34 mouse cellular contexts compared by ENCODE assay signal in the genomic region with DNA sequence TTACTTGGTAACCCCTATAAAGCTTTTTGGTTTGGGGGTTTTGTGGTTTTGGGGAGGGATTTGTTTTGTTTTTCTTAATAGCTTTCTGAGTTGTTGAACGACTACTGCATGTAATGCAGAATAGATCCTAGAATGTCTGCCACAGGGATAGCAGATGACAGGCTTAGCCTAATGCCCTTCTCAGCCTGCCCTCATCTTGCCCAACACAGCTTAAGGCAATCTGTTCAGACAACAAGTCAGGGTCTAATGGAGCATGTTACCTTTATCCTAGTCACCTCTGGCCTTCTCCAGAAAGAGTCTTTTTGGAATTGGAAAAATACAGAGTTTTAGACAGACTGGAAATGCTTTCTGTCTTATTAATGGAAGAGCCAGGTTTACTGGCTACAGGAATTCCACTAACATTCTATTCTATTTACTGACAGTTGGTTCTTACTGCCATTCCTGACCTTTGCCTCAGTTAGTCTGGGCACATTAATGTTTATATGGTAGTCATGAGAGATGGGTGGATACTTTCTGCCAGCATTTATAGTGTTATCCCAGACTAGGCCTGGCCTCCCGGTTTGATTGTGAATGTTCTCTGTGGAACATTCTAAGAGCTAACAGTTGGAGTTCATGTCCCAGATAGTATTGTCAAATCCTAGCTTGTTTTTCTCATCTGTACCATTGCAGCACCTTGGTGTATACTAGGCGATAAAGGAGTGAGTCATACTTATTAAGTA. TPM values are rescaled to one million over a fixed set of nuclear protein-coding genes. Genes with fewer than 3 reads are reported as not detected.
DNase-seq lines count a peak whose midpoint lies in the region; TF ChIP-seq lines count a peak whose summit lies in the region.
"Had no signal": no experiment of that assay in that cellular context is flagged by ENCODE, and none has a peak within 500 bp of the region (broad histone marks: within the 10 kb centered on the region; RNA-seq: fewer than 3 reads in every experiment).

No protein-coding gene starts in this region.

- TF ChIP-seq POLR2A in testis, adult 2 months (IDR thresholded peaks at IDR 0.05; ENCODE audit: control insufficient read depth, low read depth, low read length) = no peak

- H3K27me3 ChIP-seq in testis, adult 2 months (ENCODE audit: control insufficient read depth, insufficient read depth, low read length) = no peaks in the 10 kb centered on the region
- no peaks in the 10 kb centered on the region for H3K27me3 ChIP-seq in limb, embryonic 10.5 days (ENCODE audit: low read depth, poor library complexity, severe bottlenecking)
- H3K27me3 ChIP-seq: CH12.LX; embryonic facial prominence, embryonic 13.5 days; hindbrain, embryonic 13.5 days; limb, embryonic 15.5 days; megakaryocyte, embryonic 14.5 days; midbrain, embryonic 12.5 days; neural tube, embryonic 12.5 days had no signal

- 0 out of 2 replicates have a peak, but pooled peaks cover 2% of the 10 kb centered on the region for H3K36me3 ChIP-seq in testis, adult 2 months (ENCODE audit: control insufficient read depth, insufficient read depth, low read length)
- H3K36me3 ChIP-seq in limb, embryonic 10.5 days = peaks cover 41% of the 10 kb centered on the region

- H3K4me1 ChIP-seq in testis, adult 2 months (ENCODE audit: control insufficient read depth, insufficient read depth, low read length) = no peaks in the 10 kb centered on the region; the same call in 1 of the 2 replicates
- H3K4me1 ChIP-seq in limb, embryonic 10.5 days = no peaks in the 10 kb centered on the region
- H3K4me1 ChIP-seq: embryonic facial prominence, embryonic 13.5 days; hindbrain, embryonic 13.5 days; limb, embryonic 15.5 days; midbrain, embryonic 12.5 days; neural tube, embryonic 12.5 days had no signal

- H3K27ac ChIP-seq in testis, adult 2 months (ENCODE audit: control insufficient read depth, insufficient read depth, low read depth, low read length) = peak overlapping the region; percentile 59; the same call in 1 of the 2 replicates
- H3K27ac ChIP-seq in limb, embryonic 10.5 days = no peak overlapping the region
- H3K27ac ChIP-seq: embryonic facial prominence, embryonic 13.5 days; hindbrain, embryonic 13.5 days; limb, embryonic 15.5 days; midbrain, embryonic 12.5 days; neural tube, embryonic 12.5 days had no signal

- WGBS in limb, embryonic 10.5 days = 90% methylated on average over 3 of the region's 3 CpGs

- peak; percentile 21 for DNase-seq in kidney, adult 9 months
- DNase-seq in kidney, postnatal 25 days = no peak
- no peak for DNase-seq in testis, postnatal 14 days (ENCODE audit: low spot score)
- DNase-seq in fat pad, adult 2 months (ENCODE audit: extremely low read depth, low read depth, low spot score) = peak; percentile 45
- no peak for DNase-seq in limb, embryonic 10.5 days (ENCODE audit: low spot score)
- no peak for DNase-seq in embryo, embryonic 9.5 days (ENCODE audit: extremely low spot score)
- DNase-seq: adrenal gland, postnatal 10 days; cerebellum, adult 11 months; cerebellum, adult 9-11 months; embryo, embryonic 11 days; gastrocnemius, postnatal 14 days; heart, adult 11 months; heart, postnatal 4 days; layer of hippocampus, postnatal 36 days; left cerebral cortex, postnatal 4 days; lung, postnatal 4 days; right cerebral cortex, postnatal 14 days; thymus, postnatal 4 days had no signal

- H3K9me3 ChIP-seq in limb, embryonic 10.5 days (replicated peaks) = no peaks in the 10 kb centered on the region
- H3K9me3 ChIP-seq: embryonic facial prominence, embryonic 13.5 days; hindbrain, embryonic 13.5 days; limb, embryonic 15.5 days; megakaryocyte, embryonic 14.5 days; midbrain, embryonic 12.5 days; neural tube, embryonic 12.5 days had no signal

- no peak overlapping the region for H3K4me3 ChIP-seq in testis, adult 2 months (ENCODE audit: control insufficient read depth, low read depth, low read length)
- no peak overlapping the region for H3K4me3 ChIP-seq in limb, embryonic 10.5 days
- H3K4me3 ChIP-seq: embryonic facial prominence, embryonic 13.5 days; hindbrain, embryonic 13.5 days; limb, embryonic 15.5 days; megakaryocyte, embryonic 14.5 days; midbrain, embryonic 12.5 days; myocyte; neural tube, embryonic 12.5 days had no signal

- no peak for TF ChIP-seq CTCF in testis, adult 2 months (IDR thresholded peaks at IDR 0.05; ENCODE audit: control insufficient read depth, insufficient read depth, insufficient replicate concordance, low read depth, low read length)

RNA-seq across cellular contexts. Expression of gene 3110001I22Rik, which starts 7.0 kb away (rescaled TPM):
- polyA plus RNA-seq in testis, adult 2 months (2012; rRNA removed) = 0.70 and 1.1 TPM in 2 replicates
- polyA plus RNA-seq in limb, embryonic 10.5 days (2016; fragmentation: Nextera tagmentation; extraction: Ambion mirVana) = 7.3 and 8.2 TPM in 2 replicates

RNA-seq across cellular contexts. Expression of gene Bfar, which starts 7.1 kb away (rescaled TPM):
- polyA plus RNA-seq in testis, adult 2 months (2012; rRNA removed) = 12.2 and 13.0 TPM in 2 replicates
- 31.3 and 37.4 TPM in 2 replicates for polyA plus RNA-seq in limb, embryonic 10.5 days (2016; fragmentation: Nextera tagmentation; extraction: Ambion mirVana)

RNA-seq across cellular contexts. Expression of gene Parn, which starts 10.8 kb away (rescaled TPM):
- polyA plus RNA-seq in testis, adult 2 months (2012; rRNA removed) = 17.0 and 21.7 TPM in 2 replicates
- polyA plus RNA-seq in limb, embryonic 10.5 days (2016; fragmentation: Nextera tagmentation; extraction: Ambion mirVana) = 43.0 and 46.6 TPM in 2 replicates

RNA-seq across cellular contexts. Expression of gene Pla2g10, which starts 52.0 kb away (rescaled TPM):
- polyA plus RNA-seq in testis, adult 2 months (2012; rRNA removed) = 176 and 193 TPM in 2 replicates
- polyA plus RNA-seq in limb, embryonic 10.5 days (2016; fragmentation: Nextera tagmentation; extraction: Ambion mirVana) = 0.15 TPM in 1 of 2 replicates, not detected in the other
- polyA plus RNA-seq: C2C12; forebrain, embryonic 11.5 days; forebrain, embryonic 16.5 days; heart, embryonic 11.5 days; heart, postnatal 0 days; kidney, embryonic 14.5 days; midbrain, postnatal 0 days; myocyte had no signal

Comparison
In these comparisons a context has a peak if more than half of its experiments do, and no peak if none do; other contexts are left out.
1. DNase-seq: peak in kidney, adult 9 months (single experiment) and fat pad, adult 2 months (single experiment); none in kidney, postnatal 25 days (0 of 2), testis, postnatal 14 days (single experiment), limb, embryonic 10.5 days (single experiment) and embryo, embryonic 9.5 days (single experiment).